Mouse (Mus musculus) cerebellum, adult 9-11 months (tissue): Measurements from ENCODE around the gene D930048N14Rik.
"Not testable (repeated sequence)": the region's sequence is repeated elsewhere in the genome, so short reads cannot be mapped to it uniquely, and the experiment has no call there.

Source experiments
- DNase-seq: peaks from one replicate; pipeline ENCODE4 v3.0.0; 2022

The D930048N14Rik gene

GRCm38 (mm10) chr11:51654891-51655290 lies 4.1 kb downstream of the D930048N14Rik start:
- no peak for DNase-seq

GRCm38 (mm10) chr11:51656798-51657521 lies 6.2 kb downstream of the D930048N14Rik start:
- DNase-seq, result no peak

- DNase-seq, result no peak
These were observed 7.5 kb downstream of the D930048N14Rik start for GRCm38 (mm10) chr11:51658291-51658690.

- DNase-seq, result no peak
These were observed 8.0 kb downstream of the D930048N14Rik start for GRCm38 (mm10) chr11:51658705-51659104.

GRCm38 (mm10) chr11:51661867-51662365 lies 11.2 kb downstream of the D930048N14Rik start:
- DNase-seq, result no peak

- DNase-seq, result no peak
These were observed 11.9 kb downstream of the D930048N14Rik start for GRCm38 (mm10) chr11:51662632-51663031.

- DNase-seq, result not testable (repeated sequence)
These were observed 14.0 kb downstream of the D930048N14Rik start for GRCm38 (mm10) chr11:51664747-51665146.

GRCm38 (mm10) chr11:51670846-51671245 lies 20.1 kb downstream of the D930048N14Rik start:
- no peak for DNase-seq

GRCm38 (mm10) chr11:51671376-51671775 lies 20.6 kb downstream of the D930048N14Rik start:
- no peak for DNase-seq

- DNase-seq, result no peak
These were observed 22.5 kb downstream of the D930048N14Rik start for GRCm38 (mm10) chr11:51673291-51673690.

- no peak for DNase-seq
These were observed 24.6 kb downstream of the D930048N14Rik start for GRCm38 (mm10) chr11:51675386-51675785.

GRCm38 (mm10) chr11:51677737-51678418 lies 27.1 kb downstream of the D930048N14Rik start:
- DNase-seq, result no peak

- DNase-seq, result no peak
These were observed 28.7 kb downstream of the D930048N14Rik start for GRCm38 (mm10) chr11:51679466-51679865.

- DNase-seq, result peak; percentile 80
These were observed 30.7 kb downstream of the D930048N14Rik start for GRCm38 (mm10) chr11:51681324-51681975.

- no peak for DNase-seq
These were observed 31.2 kb downstream of the D930048N14Rik start for GRCm38 (mm10) chr11:51681976-51682374.

- peak; percentile 100 for DNase-seq
These were observed 37.9 kb downstream of the D930048N14Rik start, which contains the start of gene 0610009B22Rik for GRCm38 (mm10) chr11:51688330-51689328. 0610009B22Rik (minus strand) TSS chr11:51688874.

GRCm38 (mm10) chr11:51689343-51689742 lies 38.6 kb downstream of the D930048N14Rik start:
- DNase-seq, result no peak

- not testable (repeated sequence) for DNase-seq
These were observed 39.8 kb downstream of the D930048N14Rik start for GRCm38 (mm10) chr11:51690597-51690996.

- DNase-seq, result no peak
These were observed 44.2 kb downstream of the D930048N14Rik start for GRCm38 (mm10) chr11:51694984-51695383.

GRCm38 (mm10) chr11:51702831-51703230 lies 52.1 kb downstream of the D930048N14Rik start:
- no peak for DNase-seq

- no peak for DNase-seq
These were observed 52.7 kb downstream of the D930048N14Rik start for GRCm38 (mm10) chr11:51703379-51703998.

- DNase-seq, result no peak
These were observed 55.7 kb downstream of the D930048N14Rik start for GRCm38 (mm10) chr11:51706451-51706850.
